Mouse (Mus musculus): ENCODE measurements at regions not wholly inside any gene's neighbourhood (a gene's known extent, or its start where the extent isn't known, plus 50 kb on each side); places are given as distances from the start of the nearest gene placed in this dataset.

GRCm38 (mm10) chr13:71653212-71653938 lies 310.1 kb downstream of the Irx1 start:
- no peak for DNase-seq

DNA sequence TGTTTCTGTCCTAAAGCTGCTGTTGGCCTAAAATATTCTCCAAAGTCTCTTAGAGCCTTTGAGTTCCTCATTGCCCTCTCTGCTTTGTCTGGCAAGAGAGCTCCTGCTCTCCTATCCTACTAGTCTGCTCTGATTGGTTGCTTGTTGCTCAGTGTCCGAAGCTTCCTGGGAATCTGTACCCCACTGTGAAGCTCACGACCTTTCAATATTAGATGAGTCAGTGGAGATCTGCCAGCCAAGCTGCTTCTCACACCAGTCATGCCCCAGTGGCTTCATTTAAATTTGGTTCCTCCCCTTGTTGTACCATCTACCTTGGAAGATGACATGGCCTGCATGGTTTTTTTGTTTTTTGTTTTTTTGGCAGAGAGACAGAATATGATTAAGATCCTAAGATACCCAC lies 313.6 kb downstream of the Irx1 start:
- no peak for DNase-seq

GRCm38 (mm10) chr13:71649031-71649430 lies 314.5 kb downstream of the Irx1 start:
- no peak for DNase-seq

DNA sequence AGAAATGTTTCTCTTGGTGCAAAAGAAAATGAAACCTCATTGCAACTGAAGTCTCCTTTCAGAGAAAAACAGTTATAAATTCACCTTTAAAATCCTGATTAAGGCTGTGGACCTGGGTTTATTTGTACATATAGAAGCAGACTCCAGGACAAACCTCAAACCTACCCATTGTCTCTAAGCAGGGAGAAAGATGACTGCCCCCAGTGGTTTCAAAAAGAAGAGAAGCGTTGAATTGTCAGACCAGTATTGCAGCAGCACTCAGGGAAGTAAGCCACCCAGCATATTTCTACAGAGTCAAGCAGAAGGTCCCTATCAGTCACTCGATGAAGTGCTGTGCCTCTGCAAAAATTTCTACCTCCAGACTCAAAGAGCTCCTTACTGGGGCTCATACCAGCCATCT lies 332.1 kb downstream of the Irx1 start:
- DNase-seq = no peak

GRCm38 (mm10) chr13:71617198-71617597 lies 346.3 kb downstream of the Irx1 start:
- DNase-seq = no peak

DNA sequence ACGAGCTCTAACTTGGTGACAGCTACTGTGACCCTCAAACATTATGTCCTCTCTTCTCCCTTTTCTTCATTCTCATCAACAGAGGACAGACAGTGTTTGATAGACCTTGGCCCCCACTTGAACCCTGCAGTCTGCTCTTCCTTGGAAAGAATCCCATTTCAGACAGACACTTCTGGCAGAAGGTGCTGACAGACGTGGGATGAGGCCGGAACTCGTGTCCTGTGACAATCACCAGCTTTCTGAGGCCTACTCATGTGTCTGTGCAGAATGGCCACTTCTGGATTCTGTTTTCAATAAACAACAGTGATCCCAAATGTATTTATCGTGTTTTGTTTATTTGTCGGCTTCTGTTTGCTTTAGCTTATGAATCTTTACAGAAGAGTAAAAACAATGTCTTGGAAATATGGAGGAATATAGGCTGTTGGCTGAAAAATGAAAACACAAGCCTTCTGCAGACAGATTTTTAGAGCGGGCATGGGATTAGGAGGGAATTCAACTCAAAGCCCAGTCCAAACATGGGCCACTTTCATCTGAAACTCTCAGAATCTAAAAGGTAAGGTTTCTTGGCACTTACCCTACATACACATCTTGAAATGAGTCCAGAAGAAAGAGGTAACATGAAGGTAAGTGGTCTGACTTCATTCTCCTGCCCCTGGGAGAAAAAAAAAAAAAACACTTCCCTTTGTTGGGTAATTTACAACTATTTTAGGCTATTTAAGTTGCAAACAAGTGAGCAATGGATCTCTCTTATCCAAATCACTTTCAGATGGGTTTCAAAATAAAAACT lies 350.9 kb downstream of the Irx1 start:
- no peak for DNase-seq

DNA sequence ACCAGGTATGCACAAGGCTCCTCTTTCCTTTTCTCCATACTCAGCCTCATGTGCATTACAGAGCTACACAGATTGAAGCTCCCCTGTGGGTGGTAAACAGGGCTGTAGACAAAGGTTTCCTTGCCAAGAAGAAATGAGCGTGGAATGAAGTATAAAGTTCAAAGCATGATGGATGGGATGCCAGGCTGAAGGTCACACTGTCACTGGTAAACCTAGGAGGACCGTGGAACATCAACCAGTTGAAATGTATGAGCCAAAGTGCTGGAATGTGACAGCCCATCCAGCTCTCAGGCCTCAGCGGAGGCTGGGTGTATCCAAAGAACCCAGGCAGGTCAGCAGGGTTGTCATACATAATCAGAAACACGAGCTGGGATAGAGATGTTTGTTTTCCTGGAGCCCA lies 381.0 kb downstream of the Irx1 start:
- peak; percentile 2 for DNase-seq

GRCm38 (mm10) chr13:71565895-71566294 lies 397.6 kb downstream of the Irx1 start:
- DNase-seq = no peak

- DNase-seq = peak; percentile 33
Observed at GRCm38 (mm10) chr13:71565388-71565787, 398.1 kb downstream of the Irx1 start.

GRCm38 (mm10) chr13:71558477-71559215 lies 404.9 kb downstream of the Irx1 start:
- DNase-seq = no peak

GRCm38 (mm10) chr13:71555471-71555870 lies 408.1 kb downstream of the Irx1 start:
- no peak for DNase-seq

GRCm38 (mm10) chr13:71550109-71550508 lies 413.4 kb downstream of the Irx1 start:
- peak; percentile 42 for DNase-seq

DNA sequence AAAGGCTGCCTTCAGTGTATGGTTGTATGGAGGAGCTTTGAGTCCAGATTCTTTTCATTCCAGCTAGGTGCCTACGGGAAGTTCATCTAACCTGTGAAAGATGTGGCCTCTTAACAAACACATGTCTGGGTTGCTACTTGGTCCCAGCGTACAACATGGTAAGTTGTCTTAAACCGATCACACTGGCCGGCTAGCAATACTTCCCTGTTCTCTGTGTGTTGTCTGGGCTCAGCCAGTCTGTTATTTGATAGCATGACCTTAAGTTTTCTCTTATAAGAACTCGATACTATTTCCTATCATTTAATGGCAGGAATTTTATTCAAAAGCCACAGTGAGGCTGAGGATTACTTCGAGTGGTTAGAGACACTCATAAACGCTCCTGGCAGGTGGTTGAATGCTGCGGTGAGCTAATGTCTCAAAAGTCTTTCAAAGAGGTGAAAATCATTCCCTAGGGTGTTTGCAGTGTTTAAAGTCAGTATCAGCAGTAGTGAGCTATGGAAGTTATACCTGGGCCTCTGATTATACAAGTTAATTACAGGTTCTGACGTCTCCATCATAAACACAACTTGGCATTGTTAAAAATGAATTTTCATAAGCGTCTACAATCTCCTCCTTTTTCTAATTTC lies 414.2 kb downstream of the Irx1 start:
- no peak for DNase-seq

DNA sequence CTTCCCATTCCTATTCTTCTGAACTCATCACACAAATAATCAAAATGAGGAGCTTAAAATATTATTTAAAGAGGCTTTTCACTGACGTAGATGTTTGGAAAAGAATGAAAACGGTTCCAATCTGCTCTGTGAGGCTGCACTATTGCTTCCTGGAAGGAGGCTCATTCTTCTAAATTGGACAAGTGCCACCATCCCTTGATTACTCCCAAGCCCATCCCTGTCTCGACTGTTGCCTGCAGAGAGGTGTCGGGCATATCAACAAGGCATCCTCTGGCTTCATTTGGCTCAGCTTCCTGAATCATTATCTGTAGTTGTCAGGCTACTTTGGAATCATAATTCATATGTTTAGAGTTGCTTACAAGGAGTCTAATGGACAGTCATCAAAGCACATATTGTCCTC lies 425.3 kb downstream of the Irx1 start:
- no peak for DNase-seq

DNA sequence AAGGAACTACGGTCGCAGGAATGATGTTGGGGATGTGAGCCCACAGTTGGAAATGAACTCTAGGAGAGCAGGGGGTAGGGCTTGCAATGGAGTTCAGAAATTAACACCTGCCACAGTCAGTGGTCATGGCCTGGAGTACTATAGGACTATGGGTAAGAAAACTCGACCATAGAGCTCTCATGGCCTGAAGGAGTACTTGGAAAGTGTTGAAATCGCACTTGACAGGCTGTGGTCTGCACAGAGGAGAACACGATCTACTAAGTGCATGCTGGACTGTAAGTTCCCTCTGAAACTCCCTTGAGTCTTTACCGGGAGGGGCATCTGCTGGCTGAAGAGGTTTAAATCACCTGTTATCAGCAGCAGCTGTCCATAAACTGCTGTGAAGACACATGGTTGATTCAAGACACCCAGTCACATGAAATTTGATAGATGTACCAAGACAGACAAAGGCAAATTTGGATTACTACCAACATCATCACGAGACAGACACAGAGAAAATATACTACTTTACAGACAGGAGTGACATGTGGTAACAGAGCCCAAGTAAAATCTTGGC lies 430.6 kb downstream of the Irx1 start:
- no peak for DNase-seq

- DNase-seq = no peak
Observed at GRCm38 (mm10) chr13:71529397-71530122, 434.0 kb downstream of the Irx1 start.

DNA sequence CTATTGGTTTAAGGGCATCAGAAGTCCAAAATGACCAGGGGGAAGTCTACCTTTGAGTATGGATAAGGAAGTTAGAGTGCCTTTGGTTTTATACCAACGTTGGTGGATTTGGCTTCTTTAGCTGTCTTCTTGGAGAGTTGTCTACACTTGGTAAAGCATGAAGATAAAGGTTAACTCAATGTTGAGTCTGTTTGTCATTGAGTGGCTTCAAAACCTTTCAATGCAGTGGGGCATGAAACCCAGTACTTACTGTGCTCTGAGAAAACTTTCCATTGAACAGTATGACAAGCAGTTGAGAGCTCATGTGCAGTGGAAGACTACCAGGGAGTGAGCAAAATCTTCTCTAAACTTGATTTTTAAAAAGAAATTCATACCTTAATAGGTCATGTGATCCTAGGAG lies 445.7 kb downstream of the Irx1 start:
- DNase-seq = no peak

DNA sequence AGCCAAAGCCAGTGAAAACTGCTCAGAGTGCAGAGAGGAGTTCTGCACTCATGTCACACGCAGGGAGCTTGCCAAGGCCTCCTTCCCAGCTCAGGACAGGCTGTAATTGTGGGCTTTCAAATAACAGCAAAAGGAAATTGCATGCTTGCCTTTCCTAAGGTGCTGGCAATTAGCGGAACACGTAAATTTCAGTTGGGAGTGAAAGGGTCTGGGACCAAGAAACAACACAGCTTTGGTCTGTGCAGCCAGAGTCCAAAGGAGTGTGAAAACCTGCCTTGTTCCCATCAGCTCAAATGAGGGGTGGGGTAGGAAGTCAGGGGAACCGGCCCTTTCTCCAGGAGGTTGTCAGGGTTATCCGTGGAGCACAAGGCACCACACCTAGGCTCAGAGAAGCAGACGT lies 450.3 kb downstream of the Irx1 start:
- no peak for DNase-seq

GRCm38 (mm10) chr13:71507956-71508401 lies 455.5 kb downstream of the Irx1 start:
- DNase-seq = peak; percentile 32

DNA sequence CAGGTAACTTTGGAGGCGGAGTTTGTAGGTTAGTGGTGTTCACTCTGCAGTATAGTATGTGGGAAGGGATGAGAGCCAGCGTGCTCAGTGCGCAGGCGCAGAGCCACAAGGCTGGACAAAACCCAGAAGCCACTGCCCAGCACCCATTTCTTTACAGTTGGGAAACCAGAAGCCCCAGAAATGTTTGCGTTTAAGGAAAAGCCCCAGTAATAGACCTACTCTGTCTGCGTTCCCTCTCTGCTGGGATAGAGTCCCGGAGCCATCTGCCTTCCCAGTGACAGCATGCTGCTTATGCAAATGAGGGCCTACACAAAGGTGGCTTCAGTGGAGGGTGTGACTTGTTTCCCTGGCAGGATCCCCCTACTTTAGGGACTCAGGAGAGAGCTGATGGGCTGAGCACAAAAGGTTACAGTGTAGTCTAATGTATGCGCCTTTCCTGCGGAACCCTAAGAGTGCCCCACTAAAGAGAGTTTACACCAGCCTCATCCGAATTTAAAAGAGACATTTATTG lies 456.0 kb downstream of the Irx1 start:
- peak; percentile 55 for DNase-seq

- no peak for DNase-seq
Observed at GRCm38 (mm10) chr13:71506777-71507176, 456.7 kb downstream of the Irx1 start.

DNA sequence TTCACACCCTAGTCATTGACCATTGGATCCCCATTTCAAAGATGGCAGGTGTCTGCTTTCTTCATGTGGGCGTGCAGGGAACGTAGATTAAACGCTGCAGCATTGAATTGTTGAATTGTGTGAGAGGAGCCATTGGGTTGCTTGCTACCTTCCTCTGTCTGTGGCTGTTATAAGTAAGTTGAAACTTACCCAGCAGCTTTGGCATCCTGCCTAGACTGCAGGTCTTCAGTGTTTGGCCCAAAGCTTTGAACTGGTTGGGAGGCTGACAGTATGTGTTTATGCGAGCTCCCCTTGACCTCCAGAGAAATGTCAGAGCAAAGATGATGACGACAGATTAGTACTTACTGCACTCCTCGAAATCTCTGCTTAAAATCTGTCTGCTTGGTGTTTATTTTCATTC lies 473.8 kb downstream of the Irx1 start:
- no peak for DNase-seq
